Mouse (Mus musculus) bone marrow macrophage, adult 2 months (primary cell): Measurements from ENCODE around the gene Rhbdf2.

Experiments
- CTCF ChIP-seq: IDR thresholded peaks from 2 replicates; pipeline ENCODE4 v1.5.1; 2012; ENCODE audit warnings: low read depth, mild to moderate bottlenecking, low read length, moderate library complexity
- POLR2A ChIP-seq: IDR thresholded peaks from 2 replicates; pipeline ENCODE4 v1.6.1; 2012; ENCODE audit warnings: mild to moderate bottlenecking, low read depth, low read length, borderline replicate concordance

- TF ChIP-seq CTCF (no peak), POLR2A (no peak)
Observed at GRCm38 (mm10) chr11:116613234-116613633, 13.6 kb downstream of the Rhbdf2 start.
